Mouse (Mus musculus) frontal cortex, adult 2 months (tissue): ENCODE results near the gene Fam183b. TPM values are rescaled to one million over a fixed set of nuclear protein-coding genes. Genes with fewer than 3 reads are reported as not detected.
A peak's percentile ranks its signal among the peaks of the same experiment; 100 is the strongest.
"Not testable (repeated sequence)": the region's sequence is repeated elsewhere in the genome, so short reads cannot be mapped to it uniquely, and the experiment has no call there.

Experiments used
- DNase-seq, 2 experiments: peaks; one replicate each; pipeline ENCODE4 v3.0.0; 2022; ENCODE audit warnings: low spot score in 1 of 2; ENCODE audit errors: extremely low spot score in 1 of 2
- polyA plus RNA-seq: library from polyadenylated mRNA; depleted of rRNA; stranded (reverse); fragments of >200 nt; gene quantifications from 2 replicates; pipeline ENCODE4 v1.2.3, GENCODE M21; 2012; rRNA removed

Fam183b gene
- polyA plus RNA-seq, result 1.2 TPM in 2 replicates

DNA sequence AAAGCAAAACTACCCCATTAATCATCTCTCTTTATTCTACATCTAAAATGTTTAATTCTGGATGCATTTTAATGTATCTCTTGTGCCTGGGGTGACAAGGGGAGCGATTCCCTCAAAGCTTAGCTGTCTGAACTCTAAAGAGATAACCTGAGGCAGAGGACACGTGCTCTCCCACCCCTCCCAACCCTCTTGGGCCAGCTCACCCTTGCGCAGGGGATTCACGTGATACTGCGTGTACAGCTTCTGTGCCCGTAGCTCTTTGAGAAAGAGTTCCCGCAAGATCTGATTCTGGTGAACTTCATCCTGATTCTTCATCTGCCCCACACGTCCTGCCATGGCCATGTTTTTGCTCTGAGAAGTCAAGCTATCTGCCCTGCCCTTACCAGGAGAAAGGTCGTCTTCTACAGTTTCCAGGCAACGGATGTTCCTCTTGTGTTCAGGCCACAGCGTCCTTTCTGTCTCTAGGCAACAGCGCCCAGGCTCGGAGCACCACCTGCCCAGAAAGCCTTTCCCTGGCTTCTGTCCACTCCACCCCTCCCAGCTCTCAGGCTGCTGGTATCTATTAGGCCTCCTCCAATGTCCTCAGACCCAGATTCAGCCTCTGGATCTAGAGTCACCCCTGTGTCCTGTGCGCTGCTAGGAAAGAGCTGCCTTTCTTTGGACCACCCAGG lies at the start of gene Fam183b:
TSS of gene Fam183b (minus strand) at position 403 of the 671 bp plus-strand sequence.
- peak in 1 of 2 experiments; percentile 24 for DNase-seq

DNA sequence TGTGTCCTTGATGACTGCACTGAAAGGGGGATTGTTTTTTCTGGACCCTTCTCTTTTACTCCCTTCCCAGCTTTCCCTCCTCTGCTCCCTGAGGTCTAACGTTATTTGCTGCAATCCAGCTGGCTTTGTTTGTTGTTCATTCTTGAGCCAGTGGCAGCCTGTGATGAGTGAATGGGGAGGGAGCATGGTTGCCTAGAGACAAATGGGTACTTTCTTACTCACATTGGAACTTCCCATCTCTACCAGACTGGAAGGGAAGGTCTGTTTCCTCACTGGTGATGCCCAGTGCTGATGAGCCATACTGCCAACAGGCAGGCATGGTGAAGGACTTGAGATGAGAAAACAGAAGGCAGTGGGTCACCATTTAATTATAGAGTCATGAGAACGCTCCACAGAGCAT lies 48.0 kb upstream of the Fam183b start:
- DNase-seq, result no peak

DNA sequence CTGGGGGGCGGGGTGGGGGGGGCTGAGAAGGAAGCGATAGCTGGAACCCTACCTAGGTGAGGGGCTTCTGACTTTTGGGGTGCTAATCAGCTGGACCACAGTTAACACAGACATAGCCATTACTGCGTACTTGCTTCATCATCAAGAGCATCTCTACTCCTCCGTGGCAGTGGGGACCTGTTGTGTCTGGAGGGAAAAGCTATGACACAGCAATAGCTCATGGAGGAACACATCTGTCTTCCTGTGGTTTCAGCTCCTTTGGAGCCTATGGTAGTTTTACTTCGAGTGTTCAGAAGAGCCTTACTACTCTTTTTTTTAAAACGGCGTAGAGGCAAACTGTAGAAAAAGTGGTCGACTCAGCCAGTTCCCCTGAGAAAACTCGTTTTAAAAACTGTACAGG lies 45.9 kb upstream of the Fam183b start:
- DNase-seq, result no peak

DNA sequence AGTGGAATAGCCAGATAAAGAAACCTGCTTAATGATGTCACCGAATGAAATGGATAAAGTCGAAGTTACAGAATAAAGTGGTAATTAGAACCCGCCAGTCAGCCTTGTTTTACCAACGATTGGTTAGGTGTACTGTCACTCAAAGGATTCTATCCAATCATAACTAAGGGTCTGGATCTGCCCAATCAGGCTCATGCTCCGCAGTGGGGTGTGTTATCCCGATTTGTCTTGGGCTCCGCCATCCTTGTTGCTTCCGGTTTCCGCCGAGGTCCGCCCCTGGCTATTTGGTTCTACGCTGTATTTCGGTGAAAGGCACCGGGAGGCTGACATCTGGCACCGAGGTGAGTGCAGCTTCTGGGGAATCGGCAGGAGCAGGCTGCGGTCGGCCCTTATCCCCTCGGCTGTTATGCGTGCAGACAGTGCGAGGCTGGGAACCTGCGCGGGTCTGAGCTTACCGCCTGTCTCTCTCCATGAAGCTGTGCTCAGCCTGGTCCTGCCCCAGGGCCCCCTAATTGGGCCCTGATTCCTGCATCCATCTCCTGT lies 45.2 kb upstream of the Fam183b start, which contains the start of gene Gm12258:
TSS of gene Gm12258 (plus strand) at position 240 of the 543 bp plus-strand sequence.
- DNase-seq, result peak; percentile 93 to 100

DNA sequence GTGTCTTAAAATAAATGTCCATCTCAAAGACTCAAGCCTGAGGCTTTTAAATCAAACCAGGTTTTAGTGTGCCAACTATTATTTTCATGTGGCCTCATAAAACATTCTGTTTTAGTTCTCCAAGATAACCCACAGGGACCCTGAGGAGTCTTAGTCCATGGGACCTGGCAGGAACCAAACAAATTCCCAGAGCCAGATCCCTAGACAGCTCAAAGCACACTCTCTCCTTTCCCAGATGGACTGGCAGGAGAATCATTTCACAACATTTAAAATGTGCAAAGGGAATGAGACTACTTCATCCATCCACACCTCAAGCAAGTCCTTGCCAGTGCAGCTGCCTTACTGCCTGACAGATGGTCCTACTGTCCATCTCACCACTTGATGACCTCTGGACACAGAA lies 37.2 kb upstream of the Fam183b start, which contains the start of gene Olfr311:
TSS of gene Olfr311 (plus strand) at position 301 of the 400 bp plus-strand sequence.
- DNase-seq, result not testable (repeated sequence)

DNA sequence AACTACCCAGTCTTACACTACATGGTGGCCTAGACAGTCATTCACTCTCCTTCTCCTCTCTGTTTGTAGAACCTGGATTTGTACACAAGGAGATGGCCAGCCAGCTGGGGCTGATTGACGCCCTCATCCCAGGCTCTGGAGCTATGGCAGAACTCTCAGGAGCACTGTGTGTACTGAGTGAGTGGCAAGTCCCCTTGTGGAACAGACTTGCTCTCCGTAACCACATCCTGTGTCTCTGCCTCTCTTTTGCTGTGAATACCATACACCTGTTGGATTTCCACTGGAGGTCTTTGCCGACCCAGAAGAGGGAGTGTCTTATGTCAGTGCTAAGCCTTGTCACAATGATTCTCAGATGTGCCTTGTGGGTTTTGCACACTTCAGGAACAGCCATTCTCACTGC lies 30.8 kb upstream of the Fam183b start:
- not testable (repeated sequence) for DNase-seq

DNA sequence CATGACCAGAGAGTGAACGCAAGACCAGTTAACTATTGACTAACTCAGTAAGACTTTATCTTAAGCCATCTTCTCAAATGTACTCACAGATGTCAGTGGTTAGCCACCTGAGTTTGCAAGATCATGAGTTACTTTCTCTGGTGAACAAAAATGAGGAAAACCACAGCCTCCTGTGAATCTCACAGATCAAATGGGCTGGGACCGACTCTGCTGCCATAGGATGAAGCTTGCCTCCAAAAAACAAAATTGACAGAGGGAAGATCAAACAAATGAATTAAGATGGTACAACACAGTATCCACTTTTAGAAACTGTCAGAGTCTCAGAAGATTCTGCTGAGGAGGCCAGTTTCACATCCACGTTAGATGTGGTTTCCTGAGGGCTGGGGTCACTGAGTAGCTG lies 28.0 kb upstream of the Fam183b start:
- no peak for DNase-seq

DNA sequence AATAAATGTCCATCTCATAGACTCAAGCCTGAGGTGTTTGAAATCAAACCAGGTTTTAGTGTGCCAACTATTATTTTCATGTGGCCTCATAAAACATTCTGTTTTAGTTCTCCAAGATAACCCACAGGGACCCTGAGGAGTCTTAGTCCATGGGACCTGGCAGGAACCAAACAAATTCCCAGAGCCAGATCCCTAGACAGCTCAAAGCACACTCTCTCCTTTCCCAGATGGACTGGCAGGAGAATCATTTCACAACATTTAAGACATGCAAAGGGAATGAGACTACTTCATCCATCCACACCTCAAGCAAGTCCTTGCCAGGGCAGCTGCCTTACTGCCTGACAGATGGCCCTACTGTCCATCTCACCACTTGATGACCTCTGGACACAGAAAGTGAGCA lies 27.2 kb upstream of the Fam183b start, which contains the start of gene Olfr312:
TSS of gene Olfr312 (plus strand) at position 301 of the 400 bp plus-strand sequence.
- not testable (repeated sequence) for DNase-seq

DNA sequence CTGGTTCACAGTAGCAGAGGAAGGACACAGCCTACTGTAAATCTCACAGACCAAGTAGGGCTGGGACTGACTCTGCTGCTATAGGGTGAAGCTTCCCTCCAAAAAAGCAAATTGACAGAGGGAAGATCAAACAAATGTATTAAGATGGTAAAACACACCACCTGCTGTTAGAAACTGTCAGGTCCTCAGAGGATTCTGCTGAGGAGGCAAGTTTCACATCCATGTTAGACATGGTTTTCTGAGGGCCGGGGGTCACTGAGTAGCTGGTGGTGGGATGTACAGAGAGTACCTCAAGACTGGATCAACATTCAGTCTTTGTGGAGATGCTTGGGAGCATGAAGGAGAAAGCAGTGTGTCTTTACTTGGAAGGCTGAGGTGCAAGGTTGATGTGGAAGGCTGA lies 13.9 kb upstream of the Fam183b start:
- DNase-seq, result no peak

DNA sequence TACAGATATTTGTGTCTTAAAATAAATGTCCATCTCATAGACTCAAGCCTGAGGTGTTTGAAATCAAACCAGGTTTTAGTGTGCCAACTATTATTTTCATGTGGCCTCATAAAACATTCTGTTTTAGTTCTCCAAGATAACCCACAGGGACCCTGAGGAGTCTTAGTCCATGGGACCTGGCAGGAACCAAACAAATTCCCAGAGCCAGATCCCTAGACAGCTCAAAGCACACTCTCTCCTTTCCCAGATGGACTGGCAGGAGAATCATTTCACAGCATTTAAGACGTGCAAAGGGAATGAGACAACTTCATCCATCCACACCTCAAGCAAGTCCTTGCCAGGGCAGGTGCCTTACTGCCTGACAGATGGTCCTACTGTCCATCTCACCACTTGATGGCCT lies 12.9 kb upstream of the Fam183b start, which contains the start of gene Olfr313:
TSS of gene Olfr313 (plus strand) at position 301 of the 400 bp plus-strand sequence.
- not testable (repeated sequence) for DNase-seq

DNA sequence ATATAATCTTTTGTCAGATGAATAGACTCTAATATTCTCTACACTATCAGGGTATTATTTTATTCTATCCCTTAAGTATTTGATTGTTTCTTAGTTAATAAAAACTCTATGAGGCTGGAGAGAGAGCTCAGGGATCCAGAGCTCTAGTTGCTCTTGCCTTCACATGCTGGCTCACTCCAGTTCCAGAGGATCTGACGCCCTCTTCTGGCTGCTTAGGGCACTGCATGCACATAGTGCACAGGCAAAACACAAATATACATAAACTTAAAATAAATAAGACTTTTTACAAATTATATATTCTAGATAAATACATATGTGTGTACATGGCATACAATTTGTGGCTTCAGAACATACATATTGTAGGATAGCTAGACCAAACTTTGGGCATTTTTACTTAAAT lies 10.2 kb upstream of the Fam183b start:
- DNase-seq, result no peak

DNA sequence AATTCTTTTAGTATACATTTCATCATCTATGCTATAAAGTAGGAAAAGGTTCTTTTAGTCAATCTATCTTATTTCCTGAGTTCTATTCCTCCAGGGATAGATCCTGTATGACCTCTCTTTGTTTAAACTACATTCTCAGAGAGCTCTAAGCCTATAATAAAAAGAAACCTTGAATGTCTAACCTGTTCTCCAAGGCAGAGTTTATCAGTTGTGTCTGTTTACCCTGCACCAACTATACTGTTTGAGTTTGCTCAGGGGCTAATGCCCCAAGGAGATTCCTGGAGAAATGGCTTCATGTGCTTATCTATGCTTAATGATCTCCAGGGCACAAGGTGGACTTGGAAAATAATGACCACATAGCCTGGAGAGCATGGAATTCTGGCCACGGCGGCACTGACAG lies 2.6 kb upstream of the Fam183b start:
- DNase-seq, result no peak

DNA sequence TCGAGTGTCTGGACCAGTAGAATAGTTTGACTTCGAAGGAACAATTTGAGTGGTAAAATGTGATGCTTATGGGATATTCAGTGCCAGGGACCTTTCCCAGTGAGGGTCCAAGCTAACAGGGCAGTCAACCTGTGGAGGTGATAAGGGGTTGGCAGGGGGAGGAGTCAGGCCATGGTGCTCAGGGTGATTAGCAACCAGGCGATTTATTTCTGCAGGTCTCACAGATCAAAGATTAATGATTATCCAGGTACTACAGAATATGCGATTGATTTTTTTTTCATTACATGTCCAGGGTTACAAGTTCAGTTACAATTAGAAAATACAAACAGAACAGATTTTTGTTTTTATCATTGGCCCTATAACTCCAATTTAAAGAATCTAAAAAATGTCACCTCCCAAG lies 2.1 kb upstream of the Fam183b start:
- DNase-seq, result no peak

DNA sequence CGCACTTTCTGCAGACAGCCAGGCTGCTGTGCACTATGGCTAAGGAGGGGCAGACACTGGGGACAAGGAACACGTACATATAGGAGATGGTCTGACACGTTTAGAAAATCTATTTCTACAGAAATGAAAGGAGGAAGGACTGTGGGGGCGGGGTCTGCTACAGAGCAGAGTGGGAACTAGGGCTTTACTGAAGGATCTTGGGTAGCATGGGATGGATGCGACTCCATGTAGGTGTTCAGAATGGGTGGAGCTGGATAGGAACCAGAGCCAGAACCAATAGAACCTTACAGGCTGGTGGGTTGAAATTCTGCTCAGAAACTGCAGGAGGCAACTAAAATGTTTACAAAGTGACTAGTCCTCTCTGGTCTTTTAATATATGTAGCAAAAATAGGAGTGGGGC lies 2.0 kb downstream of the Fam183b start:
- DNase-seq, result peak; percentile 14 to 59

DNA sequence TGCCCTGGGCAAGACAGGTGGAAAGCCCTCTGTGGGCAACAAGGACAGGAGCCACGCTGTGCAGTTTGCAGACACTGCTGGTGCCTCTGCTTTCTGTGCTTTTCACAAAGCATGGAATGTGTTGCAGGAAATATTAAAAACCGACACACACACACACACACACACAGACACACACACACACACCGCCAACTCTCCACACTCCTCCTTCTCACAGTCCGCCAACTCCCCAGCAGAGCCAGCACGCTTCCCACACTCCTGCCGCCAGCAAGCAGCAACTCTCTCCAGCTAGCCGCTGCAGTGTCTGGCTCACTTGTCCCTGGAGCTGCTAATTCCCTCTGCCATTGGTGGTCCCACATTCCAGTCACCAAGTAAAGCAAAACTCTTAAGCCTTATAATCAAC lies 4.9 kb downstream of the Fam183b start:
- peak; percentile 71 to 85 for DNase-seq

DNA sequence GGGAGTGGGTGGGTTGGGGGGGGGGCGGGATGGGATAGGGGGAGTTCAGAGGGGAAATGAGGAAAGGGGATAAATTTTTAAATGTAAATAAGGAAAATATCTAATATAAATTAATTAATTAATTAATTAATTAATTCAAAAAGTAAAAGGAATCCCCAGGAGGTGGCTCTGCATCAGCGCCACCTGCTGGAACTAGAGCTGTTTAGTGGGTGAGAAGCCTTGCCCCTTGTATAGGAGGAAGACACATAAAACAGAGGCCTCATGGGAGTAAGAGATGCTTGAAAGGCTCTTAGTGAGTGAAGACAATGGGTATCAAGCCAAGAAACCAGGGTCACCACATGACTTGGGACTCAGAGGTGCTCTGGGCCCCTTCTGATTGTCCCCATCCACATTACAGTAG lies 5.9 kb downstream of the Fam183b start:
- no peak for DNase-seq

DNA sequence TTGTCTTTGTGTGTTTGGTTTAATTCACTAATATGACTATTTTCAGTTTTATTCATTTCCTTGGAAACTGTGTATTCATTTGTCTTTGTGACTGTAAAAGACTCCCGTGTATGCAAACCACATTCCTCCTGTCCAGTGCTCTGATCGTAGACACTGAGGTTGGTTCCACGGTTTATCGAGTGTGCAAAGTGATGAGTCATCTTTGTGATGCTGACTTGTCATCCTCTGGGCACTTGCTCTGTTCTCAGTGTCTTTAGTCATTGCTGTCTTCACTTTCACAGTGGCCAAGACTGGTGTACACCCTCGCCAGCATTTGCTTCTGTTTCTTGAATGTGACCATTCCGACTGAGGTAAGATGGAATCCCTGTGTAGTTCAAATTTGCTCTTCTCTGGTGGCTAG lies 11.1 kb downstream of the Fam183b start:
- no peak for DNase-seq

DNA sequence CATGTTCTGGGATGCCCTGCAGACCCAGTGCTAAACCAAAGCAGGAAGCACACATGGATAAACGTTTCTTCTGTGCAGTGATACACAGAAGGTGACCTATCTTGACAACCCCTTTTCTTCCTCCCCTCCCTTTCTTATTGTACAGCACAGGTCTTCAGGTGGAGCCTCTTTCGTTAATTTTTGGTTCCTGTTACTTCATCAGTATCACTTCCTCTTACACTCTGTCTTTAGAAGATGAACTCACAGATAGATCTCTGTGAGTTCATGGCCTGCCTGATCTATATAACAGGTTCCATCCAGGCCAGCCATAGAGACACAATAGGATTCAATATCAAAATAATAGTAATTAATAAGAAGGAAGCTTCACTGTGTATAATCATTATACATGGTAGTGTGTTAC lies 11.7 kb downstream of the Fam183b start:
- DNase-seq, result no peak

DNA sequence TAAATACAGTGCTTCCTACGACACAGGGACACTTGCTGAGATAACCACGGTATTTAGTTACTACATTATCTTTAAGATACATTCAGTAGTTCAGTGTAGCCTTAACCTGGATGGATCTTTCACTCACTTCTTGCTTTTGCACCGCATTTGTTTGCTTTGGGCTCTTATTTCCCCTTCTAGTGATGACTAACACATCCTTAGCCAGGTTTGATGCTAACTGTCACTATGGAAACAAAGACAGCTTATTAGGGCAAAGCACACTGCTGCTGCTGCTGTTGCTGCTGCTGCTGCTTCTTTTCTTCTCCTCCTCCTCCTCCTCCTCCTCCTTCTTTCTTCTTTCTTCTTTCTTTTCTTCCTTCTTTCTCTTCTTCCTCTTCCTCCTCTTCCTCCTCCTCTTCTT lies 12.2 kb downstream of the Fam183b start:
- no peak for DNase-seq

DNA sequence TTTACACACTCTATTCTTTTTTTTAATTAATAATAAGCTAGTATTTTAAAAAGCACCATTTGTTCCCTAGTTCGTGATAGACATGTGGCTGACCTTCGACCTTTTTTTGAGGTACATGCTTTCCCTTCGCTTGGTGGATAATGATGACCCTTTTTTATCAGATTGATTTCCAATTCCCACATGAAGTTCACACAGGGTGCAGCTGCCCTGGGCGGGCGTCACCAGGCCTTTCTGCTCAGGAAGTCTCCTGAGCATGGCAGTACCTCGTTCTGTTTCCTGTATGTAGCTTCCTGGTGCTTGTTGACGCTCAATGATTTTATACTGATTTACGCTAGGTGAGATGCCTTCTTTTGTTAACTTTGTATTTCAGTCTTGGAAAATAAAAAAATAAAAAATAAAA lies 13.4 kb downstream of the Fam183b start:
- no peak for DNase-seq

DNA sequence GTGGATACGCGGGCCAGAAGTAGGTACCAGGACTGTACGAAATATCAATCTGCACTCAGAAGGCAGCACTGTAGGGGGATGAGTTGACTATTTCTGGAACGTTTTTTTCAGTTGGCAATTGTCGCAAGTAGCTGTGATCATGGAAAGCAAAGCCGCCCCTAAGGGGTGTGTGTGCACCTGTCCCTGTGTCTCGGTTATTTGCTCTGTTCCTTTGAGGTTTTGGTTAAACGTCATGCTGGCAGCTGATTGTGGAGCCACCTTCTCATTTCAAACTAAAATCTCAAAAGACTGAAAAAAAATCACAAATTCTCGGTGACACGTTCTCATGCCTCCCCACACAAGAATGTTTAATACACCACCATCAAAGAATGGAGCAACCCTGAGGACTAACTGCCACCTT lies 14.1 kb downstream of the Fam183b start:
- DNase-seq, result no peak

DNA sequence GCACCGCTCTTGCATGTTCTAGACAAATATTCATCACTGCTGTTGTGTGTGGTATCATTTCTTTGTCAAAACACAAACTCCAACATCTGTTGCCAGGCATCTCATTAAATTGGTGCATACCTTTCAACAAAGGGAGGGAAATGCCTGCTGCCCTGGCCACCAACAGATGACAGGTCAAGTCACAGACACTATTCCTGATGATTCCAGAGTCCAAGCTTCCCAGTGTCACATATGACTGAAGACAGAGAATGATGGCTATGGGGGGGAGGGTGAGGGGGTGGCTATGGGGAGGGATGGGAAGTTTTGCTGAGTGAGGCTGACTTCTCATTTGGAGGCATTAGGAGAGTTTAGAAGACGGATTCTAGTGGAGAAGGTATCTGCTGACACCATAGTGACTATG lies 17.6 kb downstream of the Fam183b start:
- no peak for DNase-seq
